Mouse (Mus musculus): ENCODE data around the gene Wipf3. TPM values are rescaled to one million over a fixed set of nuclear protein-coding genes. Genes with fewer than 3 reads are reported as not detected.

Gene Wipf3
- total RNA-seq, 1 experiment: 1.4 TPM

DNA sequence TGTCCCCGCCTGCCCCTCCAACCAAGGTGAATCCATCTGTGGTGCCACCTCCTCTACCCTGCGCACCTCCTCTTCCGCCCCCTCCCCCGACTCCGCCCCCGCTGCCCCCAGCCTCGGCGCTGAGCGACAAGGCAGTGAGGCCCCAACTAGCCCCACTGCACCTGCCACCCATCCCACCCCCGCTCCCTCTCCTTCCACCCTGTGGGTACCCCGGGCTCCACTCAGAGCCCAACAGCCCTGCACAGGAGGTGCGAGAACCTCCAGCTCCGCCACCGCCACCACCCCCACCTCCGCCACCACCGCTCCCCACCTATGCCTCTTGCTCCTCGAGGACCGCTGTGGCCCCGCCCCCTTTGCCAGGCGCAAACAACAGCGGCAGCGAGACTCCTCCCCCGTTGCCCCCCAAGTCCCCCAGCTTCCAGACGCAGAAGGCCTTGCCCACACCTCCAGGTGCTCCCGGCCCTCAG is 56.1 kb downstream of the Wipf3 start:
- no peaks in the 10 kb centered on the region for H3K36me3 ChIP-seq (ENCODE audit: control insufficient read depth, insufficient read depth, low read length, poor library complexity, severe bottlenecking)
- H3K9me3 ChIP-seq (ENCODE audit: control insufficient read depth, insufficient read depth, low read depth, low read length): no peaks in the 10 kb centered on the region
- H3K27ac ChIP-seq (ENCODE audit: insufficient read depth, low read depth, low read length, poor library complexity, severe bottlenecking): no peak overlapping the region
- peaks cover 0 to 14% of the 10 kb centered on the region in 2 experiments; a peak in 3 of 4 replicates for H3K4me1 ChIP-seq (ENCODE audit: control insufficient read depth in 2 of 2, insufficient read depth in 2 of 2, low read length in 2 of 2, poor library complexity in 1 of 2)
- peak overlapping the region; percentile 63; the same call in 1 of the 2 replicates for H3K9ac ChIP-seq (ENCODE audit: insufficient read depth, low read depth, low read length, poor library complexity, severe bottlenecking)
- H3K4me3 ChIP-seq (ENCODE audit: insufficient read depth in 1 of 2, low read depth in 1 of 2, low read length in 2 of 2, poor library complexity in 1 of 2, severe bottlenecking in 1 of 2): peak overlapping the region; percentile 60 to 70
- no peak for DNase-seq (ENCODE audit: low read depth, low spot score)
- in situ Hi-C loops (cut with MboI; ENCODE audit: low sequenced_read_pairs in 2 of 2, unreplicated experiment in 2 of 2): no loop called here
- TF ChIP-seq MAFK (IDR thresholded peaks at IDR 0.05; ENCODE audit: insufficient read depth, low read depth, low read length): no peak
- no peak for TF ChIP-seq HCFC1 (IDR thresholded peaks at IDR 0.05; ENCODE audit: borderline replicate concordance, insufficient read depth, low read length)
- TF ChIP-seq ZNF384 (IDR thresholded peaks at IDR 0.05; ENCODE audit: low read depth, low read length): no peak
- no peak for TF ChIP-seq ZC3H11A (IDR thresholded peaks at IDR 0.05; ENCODE audit: borderline replicate concordance, low read depth, low read length)
- no peak for TF ChIP-seq CHD2 (IDR thresholded peaks at IDR 0.05; ENCODE audit: low read depth, low read length)

DNA sequence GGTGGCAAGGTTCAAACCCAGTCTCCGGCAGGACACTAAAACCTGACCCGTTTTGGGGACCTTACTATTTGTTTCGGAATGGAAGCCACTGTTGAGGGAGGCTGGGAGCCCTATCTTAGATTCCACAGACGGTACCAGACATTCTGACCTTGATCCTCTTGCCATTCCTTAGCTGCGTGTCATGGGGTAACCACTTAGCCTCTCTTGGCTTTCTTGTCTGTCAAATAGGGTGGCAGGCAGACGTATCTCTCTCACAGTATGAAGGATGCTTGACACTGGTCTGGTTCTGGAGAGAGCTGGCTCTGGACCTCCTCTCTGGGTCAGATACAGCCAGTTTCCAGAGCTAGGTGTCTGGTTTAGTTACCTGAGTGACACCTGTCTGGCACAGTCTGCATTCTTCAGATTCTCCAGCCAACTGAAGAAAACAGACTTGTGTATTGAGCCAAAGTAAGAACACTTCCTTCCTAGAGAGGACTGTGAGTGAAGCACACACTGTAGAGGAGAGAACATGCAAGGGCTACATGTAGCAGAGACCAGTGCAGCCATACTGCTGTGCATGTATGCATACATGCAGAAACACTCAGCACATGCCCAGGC is 56.7 kb downstream of the Wipf3 start:
- Histone ChIP-seq H3K4me3 (ENCODE audit: insufficient read depth in 1 of 2, low read depth in 1 of 2, low read length in 2 of 2, poor library complexity in 1 of 2, severe bottlenecking in 1 of 2) (peak overlapping the region in 1 of 2 experiments; percentile 70; a peak in 2 of 4 replicates), H3K36me3 (ENCODE audit: control insufficient read depth, insufficient read depth, low read length, poor library complexity, severe bottlenecking) (no peaks in the 10 kb centered on the region), H3K4me1 (ENCODE audit: control insufficient read depth in 2 of 2, insufficient read depth in 2 of 2, low read length in 2 of 2, poor library complexity in 1 of 2) (peaks cover 0 to 14% of the 10 kb centered on the region in 2 experiments; a peak in 3 of 4 replicates), H3K9me3 (ENCODE audit: control insufficient read depth, insufficient read depth, low read depth, low read length) (no peaks in the 10 kb centered on the region), H3K27ac (ENCODE audit: insufficient read depth, low read depth, low read length, poor library complexity, severe bottlenecking) (no peak overlapping the region), H3K9ac (ENCODE audit: insufficient read depth, low read depth, low read length, poor library complexity, severe bottlenecking) (peak overlapping the region; percentile 63; the same call in 1 of the 2 replicates)
- in situ Hi-C loops (cut with MboI; ENCODE audit: low sequenced_read_pairs in 2 of 2, unreplicated experiment in 2 of 2): no loop called here
- no peak for TF ChIP-seq CHD2 (IDR thresholded peaks at IDR 0.05; ENCODE audit: low read depth, low read length)
- DNase-seq (ENCODE audit: low read depth, low spot score): no peak

DNA sequence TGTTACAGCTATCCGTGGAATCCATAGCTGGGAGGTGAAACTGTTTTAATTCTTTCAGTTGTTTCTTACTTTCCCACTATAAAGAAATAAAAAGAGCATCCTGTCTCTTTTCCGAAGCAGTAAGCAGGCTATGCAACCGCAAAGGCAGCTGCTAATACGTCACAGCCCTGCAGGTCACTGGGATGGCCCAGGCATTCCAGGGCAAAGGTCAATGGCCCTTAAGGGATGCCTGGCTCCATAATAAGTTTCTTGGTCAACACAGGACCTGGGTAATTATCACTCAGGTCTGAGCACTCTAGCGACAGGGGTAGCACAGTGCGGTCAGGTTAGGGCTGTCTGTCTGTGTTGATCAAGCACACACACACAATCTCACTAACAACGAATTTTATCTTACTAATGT is 61.7 kb downstream of the Wipf3 start:
- in situ Hi-C loops (cut with MboI; ENCODE audit: low sequenced_read_pairs in 2 of 2, unreplicated experiment in 2 of 2): no loop called here
- no peak overlapping the region for H3K4me3 ChIP-seq (ENCODE audit: insufficient read depth in 1 of 2, low read depth in 1 of 2, low read length in 2 of 2, poor library complexity in 1 of 2, severe bottlenecking in 1 of 2)
- no peak overlapping the region for H3K9ac ChIP-seq (ENCODE audit: insufficient read depth, low read depth, low read length, poor library complexity, severe bottlenecking)
- H3K9me3 ChIP-seq (ENCODE audit: control insufficient read depth, insufficient read depth, low read depth, low read length): no peaks in the 10 kb centered on the region
- no peaks in the 10 kb centered on the region for H3K4me1 ChIP-seq (ENCODE audit: control insufficient read depth in 2 of 2, insufficient read depth in 2 of 2, low read length in 2 of 2, poor library complexity in 1 of 2)
- no peaks in the 10 kb centered on the region for H3K36me3 ChIP-seq (ENCODE audit: control insufficient read depth, insufficient read depth, low read length, poor library complexity, severe bottlenecking)
- no peak overlapping the region for H3K27ac ChIP-seq (ENCODE audit: insufficient read depth, low read depth, low read length, poor library complexity, severe bottlenecking)
- no peak for DNase-seq (ENCODE audit: low read depth, low spot score)
- TF ChIP-seq ZC3H11A (IDR thresholded peaks at IDR 0.05; ENCODE audit: borderline replicate concordance, low read depth, low read length) (no peak), CHD2 (IDR thresholded peaks at IDR 0.05; ENCODE audit: low read depth, low read length) (no peak), MAFK (IDR thresholded peaks at IDR 0.05; ENCODE audit: insufficient read depth, low read depth, low read length) (no peak), ZNF384 (IDR thresholded peaks at IDR 0.05; ENCODE audit: low read depth, low read length) (no peak), HCFC1 (IDR thresholded peaks at IDR 0.05; ENCODE audit: borderline replicate concordance, insufficient read depth, low read length) (no peak)

DNA sequence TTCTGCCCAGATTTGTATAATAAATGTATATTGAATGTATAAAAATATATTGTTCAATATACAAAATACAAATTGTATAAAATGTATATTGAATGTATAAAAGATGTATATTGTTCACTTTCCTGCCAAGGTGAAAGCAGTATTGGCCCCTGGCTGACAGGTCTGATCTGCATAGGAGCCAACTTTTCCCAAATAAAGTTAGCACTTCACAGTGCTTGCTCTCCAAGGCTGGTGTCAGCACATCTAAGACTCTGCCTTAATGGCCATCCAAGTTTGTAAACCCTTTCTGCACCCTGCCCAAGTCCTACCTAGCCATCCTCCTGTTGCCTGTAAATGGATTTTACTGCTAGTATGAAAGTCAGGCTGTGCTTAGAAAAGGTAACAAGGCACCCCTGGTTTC is 64.7 kb downstream of the Wipf3 start:
- Histone ChIP-seq H3K27ac (ENCODE audit: insufficient read depth, low read depth, low read length, poor library complexity, severe bottlenecking) (no peak overlapping the region), H3K36me3 (ENCODE audit: control insufficient read depth, insufficient read depth, low read length, poor library complexity, severe bottlenecking) (no peaks in the 10 kb centered on the region), H3K9ac (ENCODE audit: insufficient read depth, low read depth, low read length, poor library complexity, severe bottlenecking) (no peak overlapping the region), H3K9me3 (ENCODE audit: control insufficient read depth, insufficient read depth, low read depth, low read length) (no peaks in the 10 kb centered on the region), H3K4me3 (ENCODE audit: insufficient read depth in 1 of 2, low read depth in 1 of 2, low read length in 2 of 2, poor library complexity in 1 of 2, severe bottlenecking in 1 of 2) (no peak overlapping the region), H3K4me1 (ENCODE audit: control insufficient read depth in 2 of 2, insufficient read depth in 2 of 2, low read length in 2 of 2, poor library complexity in 1 of 2) (no peaks in the 10 kb centered on the region)
- in situ Hi-C loops (cut with MboI; ENCODE audit: low sequenced_read_pairs in 2 of 2, unreplicated experiment in 2 of 2): no loop called here
- no peak for DNase-seq (ENCODE audit: low read depth, low spot score)
- no peak for TF ChIP-seq HCFC1 (IDR thresholded peaks at IDR 0.05; ENCODE audit: borderline replicate concordance, insufficient read depth, low read length)
- no peak for TF ChIP-seq ZC3H11A (IDR thresholded peaks at IDR 0.05; ENCODE audit: borderline replicate concordance, low read depth, low read length)
- TF ChIP-seq CHD2 (IDR thresholded peaks at IDR 0.05; ENCODE audit: low read depth, low read length): no peak
- no peak for TF ChIP-seq MAFK (IDR thresholded peaks at IDR 0.05; ENCODE audit: insufficient read depth, low read depth, low read length)

Data from ES-E14 (cell line).